14 mouse cellular contexts compared by ENCODE assay signal in genomic region chr16:37472620-37473312, GRCm38 (mm10).
A peak's percentile ranks its signal among the peaks of the same experiment; 100 is the strongest.
DNase-seq lines count a peak whose midpoint lies in the region; ATAC-seq and TF ChIP-seq lines count a peak whose summit lies in the region.
"Had no signal": no experiment of that assay in that cellular context is flagged by ENCODE, and none has a peak within 500 bp of the region (broad histone marks: within the 10 kb centered on the region; RNA-seq: fewer than 3 reads in every experiment).

No protein-coding gene starts in this region.

- whole genome bisulfite sequencing in forebrain, embryonic 13.5 days: 56% methylated on average over 5 of the region's 5 CpGs
- 42% methylated on average over 5 of the region's 5 CpGs for WGBS in forebrain, embryonic 15.5 days
- WGBS in hindbrain, embryonic 15.5 days: 55% methylated on average over 5 of the region's 5 CpGs
- WGBS in hindbrain, embryonic 11.5 days: 63% methylated on average over 5 of the region's 5 CpGs
- 57% methylated on average over 5 of the region's 5 CpGs for WGBS in intestine, postnatal 0 days

- H3K27me3 ChIP-seq in forebrain, embryonic 13.5 days: no peaks in the 10 kb centered on the region
- H3K27me3 ChIP-seq in forebrain, embryonic 15.5 days: no peaks in the 10 kb centered on the region
- no peaks in the 10 kb centered on the region for H3K27me3 ChIP-seq in hindbrain, embryonic 15.5 days
- H3K27me3 ChIP-seq in hindbrain, embryonic 11.5 days (ENCODE audit: control insufficient read depth, insufficient read depth, low read length): no peaks in the 10 kb centered on the region
- H3K27me3 ChIP-seq in intestine, postnatal 0 days (replicated peaks; ENCODE audit: control insufficient read depth, insufficient read depth, low read length): no peaks in the 10 kb centered on the region
- H3K27me3 ChIP-seq: embryonic facial prominence, embryonic 12.5 days; heart, embryonic 15.5 days had no signal

- DNase-seq in hindbrain, embryonic 11.5 days (ENCODE audit: low spot score): no peak
- DNase-seq in adrenal gland, adult 8-10 months: peak; percentile 13
- DNase-seq in cerebellum, adult 9-10 months: peak; percentile 72
- DNase-seq in thymus, postnatal 36 days: no peak
- DNase-seq: forebrain, postnatal 0 days; liver; thymus, adult 2 months had no signal

- H3K4me2 ChIP-seq in forebrain, embryonic 13.5 days: no peak overlapping the region
- H3K4me2 ChIP-seq in forebrain, embryonic 15.5 days (replicated peaks): no peak overlapping the region
- H3K4me2 ChIP-seq in hindbrain, embryonic 15.5 days: no peak overlapping the region
- no peak overlapping the region for H3K4me2 ChIP-seq in hindbrain, embryonic 11.5 days (replicated peaks; ENCODE audit: low read depth, low read length)
- no peak overlapping the region for H3K4me2 ChIP-seq in intestine, postnatal 0 days (replicated peaks; ENCODE audit: low read depth)
- H3K4me2 ChIP-seq: embryonic facial prominence, embryonic 12.5 days; heart, embryonic 15.5 days had no signal

- no peaks in the 10 kb centered on the region for H3K9me3 ChIP-seq in forebrain, embryonic 13.5 days (replicated peaks)
- no peaks in the 10 kb centered on the region for H3K9me3 ChIP-seq in forebrain, embryonic 15.5 days
- H3K9me3 ChIP-seq in hindbrain, embryonic 15.5 days: no peaks in the 10 kb centered on the region
- H3K9me3 ChIP-seq in hindbrain, embryonic 11.5 days (ENCODE audit: control insufficient read depth, low read length): no peaks in the 10 kb centered on the region
- no peaks in the 10 kb centered on the region for H3K9me3 ChIP-seq in intestine, postnatal 0 days (ENCODE audit: control insufficient read depth)
- H3K9me3 ChIP-seq: embryonic facial prominence, embryonic 12.5 days; heart, embryonic 15.5 days had no signal

- no peak overlapping the region for H3K9ac ChIP-seq in forebrain, embryonic 13.5 days
- H3K9ac ChIP-seq in forebrain, embryonic 15.5 days (replicated peaks): no peak overlapping the region
- no peak overlapping the region for H3K9ac ChIP-seq in hindbrain, embryonic 15.5 days
- H3K9ac ChIP-seq in hindbrain, embryonic 11.5 days (ENCODE audit: low read depth, low read length): no peak overlapping the region
- no peak overlapping the region for H3K9ac ChIP-seq in intestine, postnatal 0 days (ENCODE audit: low read depth, low read length)
- H3K9ac ChIP-seq: embryonic facial prominence, embryonic 12.5 days; forebrain, postnatal 0 days; heart, embryonic 15.5 days had no signal

- peak overlapping the region; percentile 19; the same call in 1 of the 2 replicates for H3K27ac ChIP-seq in forebrain, embryonic 13.5 days
- no peak overlapping the region for H3K27ac ChIP-seq in forebrain, embryonic 15.5 days (replicated peaks)
- peak overlapping the region; percentile 16; the same call in 1 of the 2 replicates for H3K27ac ChIP-seq in hindbrain, embryonic 15.5 days (replicated peaks)
- H3K27ac ChIP-seq in hindbrain, embryonic 11.5 days (ENCODE audit: low read depth, low read length): no peak overlapping the region
- H3K27ac ChIP-seq in intestine, postnatal 0 days (ENCODE audit: low read depth, low read length): no peak overlapping the region
- H3K27ac ChIP-seq: embryonic facial prominence, embryonic 12.5 days; heart, embryonic 15.5 days had no signal

- no peak for TF ChIP-seq CTCF in intestine, postnatal 0 days (IDR thresholded peaks at IDR 0.05; ENCODE audit: low read depth)

- H3K36me3 ChIP-seq in forebrain, embryonic 13.5 days (ENCODE audit: poor library complexity, severe bottlenecking): no peaks in the 10 kb centered on the region
- H3K36me3 ChIP-seq in forebrain, embryonic 15.5 days: no peaks in the 10 kb centered on the region
- no peaks in the 10 kb centered on the region for H3K36me3 ChIP-seq in hindbrain, embryonic 15.5 days
- no peaks in the 10 kb centered on the region for H3K36me3 ChIP-seq in hindbrain, embryonic 11.5 days (ENCODE audit: control insufficient read depth, insufficient read depth, low read length)
- no peaks in the 10 kb centered on the region for H3K36me3 ChIP-seq in intestine, postnatal 0 days (ENCODE audit: control insufficient read depth, insufficient read depth)
- H3K36me3 ChIP-seq: embryonic facial prominence, embryonic 12.5 days; heart, embryonic 15.5 days had no signal

- H3K4me1 ChIP-seq in forebrain, embryonic 13.5 days: peaks cover 12% of the 10 kb centered on the region; the same call in 1 of the 2 replicates
- no peaks in the 10 kb centered on the region for H3K4me1 ChIP-seq in forebrain, embryonic 15.5 days
- peaks cover 7% of the 10 kb centered on the region; the same call in 1 of the 2 replicates for H3K4me1 ChIP-seq in hindbrain, embryonic 15.5 days (replicated peaks)
- H3K4me1 ChIP-seq in hindbrain, embryonic 11.5 days (replicated peaks; ENCODE audit: control insufficient read depth, insufficient read depth, low read length): no peaks in the 10 kb centered on the region
- no peaks in the 10 kb centered on the region for H3K4me1 ChIP-seq in intestine, postnatal 0 days (replicated peaks; ENCODE audit: control insufficient read depth, insufficient read depth, low read length)
- H3K4me1 ChIP-seq: embryonic facial prominence, embryonic 12.5 days had no signal

- ATAC-seq in forebrain, embryonic 13.5 days: no peak
- no peak for ATAC-seq in forebrain, embryonic 15.5 days (replicated peaks)
- ATAC-seq in hindbrain, embryonic 15.5 days (ENCODE audit: low FRiP score, low read depth): 0 out of 2 replicates have a peak, but pooled peaks have one; percentile 65
- ATAC-seq in hindbrain, embryonic 11.5 days (ENCODE audit: low FRiP score): no peak
- ATAC-seq in intestine, postnatal 0 days: no peak
- ATAC-seq: forebrain, postnatal 0 days; Patski had no signal

- H3K4me3 ChIP-seq in forebrain, embryonic 13.5 days: no peak overlapping the region
- H3K4me3 ChIP-seq in forebrain, embryonic 15.5 days: no peak overlapping the region
- no peak overlapping the region for H3K4me3 ChIP-seq in hindbrain, embryonic 15.5 days
- H3K4me3 ChIP-seq in hindbrain, embryonic 11.5 days (ENCODE audit: low read depth, low read length): no peak overlapping the region
- H3K4me3 ChIP-seq in intestine, postnatal 0 days (ENCODE audit: low read depth, low read length): no peak overlapping the region
- H3K4me3 ChIP-seq: embryonic facial prominence, embryonic 12.5 days; heart, embryonic 15.5 days had no signal

Comparison
In these comparisons a context has a peak if more than half of its experiments do, and no peak if none do; other contexts are left out.
1. H3K27ac ChIP-seq: peak in forebrain, embryonic 13.5 days (single experiment) and hindbrain, embryonic 15.5 days (single experiment); none in forebrain, embryonic 15.5 days (single experiment), hindbrain, embryonic 11.5 days (single experiment) and intestine, postnatal 0 days (single experiment).
2. DNase-seq: peak in adrenal gland, adult 8-10 months (single experiment) and cerebellum, adult 9-10 months (single experiment); none in hindbrain, embryonic 11.5 days (single experiment) and thymus, postnatal 36 days (0 of 2).